Mouse (Mus musculus): ENCODE results near the gene Thrb.

DNA sequence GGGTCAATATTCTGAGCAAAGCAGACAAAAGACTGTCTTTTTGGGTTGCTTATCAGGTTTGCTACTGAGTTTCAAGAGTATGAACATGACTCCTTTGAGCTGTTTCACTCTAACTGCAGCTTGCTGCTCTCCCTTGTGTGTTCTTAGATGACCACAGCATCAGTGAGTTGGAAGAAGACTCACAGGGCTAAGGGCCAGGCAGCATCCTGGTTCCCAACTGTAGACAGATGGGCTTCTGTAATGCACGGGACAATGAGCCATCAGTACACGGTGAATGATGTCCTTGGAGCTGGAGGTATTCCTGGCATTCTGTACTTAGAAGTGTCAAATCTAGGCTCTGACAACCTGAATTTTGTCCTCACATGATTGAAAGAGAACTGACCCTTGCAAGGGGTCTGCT is 255.5 kb downstream of the Thrb start:
- no peak for TF ChIP-seq CTCF (IDR thresholded peaks at IDR 0.05; ENCODE audit: low read depth)
- TF ChIP-seq EP300 (IDR thresholded peaks at IDR 0.05; ENCODE audit: low read depth) = no peak

Data from liver, postnatal 0 days (tissue).